Mouse (Mus musculus) erythroblast, embryonic 14.5 days (primary cell): Measurements from ENCODE around the gene Selenow.

Source experiments
- GATA1 ChIP-seq: IDR thresholded peaks from 2 replicates; pipeline ENCODE4 v1.6.1; 2012; ENCODE audit warnings: low read length, inconsistent platforms, mixed read lengths
- TAL1 ChIP-seq: IDR thresholded peaks from 3 replicates; pipeline ENCODE4 v1.6.1; 2012; ENCODE audit warnings: low read length, inconsistent platforms, mixed read lengths

- no peak for TF ChIP-seq GATA1
- TF ChIP-seq TAL1, result no peak
Measured at GRCm38 (mm10) chr7:15961798-15962197, 39.6 kb upstream of the Selenow start.
